Mouse (Mus musculus): Measurements from ENCODE around the gene Kbtbd7. TPM values are rescaled to one million over a fixed set of nuclear protein-coding genes. Genes with fewer than 3 reads are reported as not detected.

Gene Kbtbd7
- 1 to 10 TPM; 3.2 to 4.6 TPM for polyA plus RNA-seq (2017; shearing (Covaris generic))

GRCm38 (mm10) chr14:79425979-79426729, at the start of gene Kbtbd7:
Gene Kbtbd7 (plus strand): TSS chr14:79426511.

GRCm38 (mm10) chr14:79390265-79390926, 35.9 kb upstream of the Kbtbd7 start, which contains the start of gene Naa16:
Gene Naa16 (minus strand): TSS chr14:79390778.

GRCm38 (mm10) chr14:79397321-79398122, 28.8 kb upstream of the Kbtbd7 start, which contains the start of gene Mtrf1:
Gene Mtrf1 (plus strand): TSS chr14:79397772.

GRCm38 (mm10) chr14:79451681-79452590, 25.6 kb downstream of the Kbtbd7 start, which contains the start of gene Kbtbd6:
Gene Kbtbd6 (plus strand): TSS chr14:79451835.

Other genes starting within 250 kb of the Kbtbd7 start
- under 1 TPM in 1 of 2 experiments, not detected in 1; 0.43 TPM for gene Zfp957, start 179.1 kb upstream of the Kbtbd7 start, polyA plus RNA-seq (2017; shearing (Covaris generic))
- 10 to 100 TPM; 22.2 to 23.6 TPM for gene Rgcc, start 124.9 kb upstream of the Kbtbd7 start, polyA plus RNA-seq (2017; shearing (Covaris generic))
- gene Naa16, start 35.7 kb upstream of the Kbtbd7 start, polyA plus RNA-seq (2017; shearing (Covaris generic)), result 10 to 100 TPM; 53.0 to 64.1 TPM
- 1 to 10 TPM; 4.1 to 6.7 TPM for gene Mtrf1, start 28.7 kb upstream of the Kbtbd7 start, polyA plus RNA-seq (2017; shearing (Covaris generic))
- gene Kbtbd6, start 25.3 kb downstream of the Kbtbd7 start, polyA plus RNA-seq (2017; shearing (Covaris generic)), result under 1 TPM; 0.72 to 0.83 TPM
- 100 to 1,000 TPM; 174 to 183 TPM for gene Elf1, start 54.7 kb downstream of the Kbtbd7 start, polyA plus RNA-seq (2017; shearing (Covaris generic))
- 10 to 100 TPM; 48.9 to 60.1 TPM for gene Wbp4, start 55.0 kb downstream of the Kbtbd7 start, polyA plus RNA-seq (2017; shearing (Covaris generic))
- gene Sugt1, start 161.2 kb downstream of the Kbtbd7 start, polyA plus RNA-seq (2017; shearing (Covaris generic)), result 100 to 1,000 TPM; 113 to 131 TPM
- under 1 TPM in 1 of 2 experiments, not detected in 1; 0.36 TPM for gene Cnmd, start 235.7 kb downstream of the Kbtbd7 start, polyA plus RNA-seq (2017; shearing (Covaris generic))

Data from activated CD4-positive, CD25-positive, alpha-beta regulatory T cell (primary cell).